Mouse (Mus musculus) monocyte, adult 59 days (primary cell): ENCODE measurements around the gene Gm49354. TPM values are rescaled to one million over a fixed set of nuclear protein-coding genes. Genes with fewer than 3 reads are reported as not detected.

ENCODE experiments used
- total RNA-seq, 2 experiments: library from RNA; stranded (reverse); gene quantifications; one replicate each; pipeline ENCODE4 v1.2.4; 2023

Gm49354 gene
- not detected for total RNA-seq

GRCm38 (mm10) chr13:59782145-59782544 lies at the start of gene Gm49354:
Gene Gm49354 (minus strand): TSS chr13:59782245.

DNA sequence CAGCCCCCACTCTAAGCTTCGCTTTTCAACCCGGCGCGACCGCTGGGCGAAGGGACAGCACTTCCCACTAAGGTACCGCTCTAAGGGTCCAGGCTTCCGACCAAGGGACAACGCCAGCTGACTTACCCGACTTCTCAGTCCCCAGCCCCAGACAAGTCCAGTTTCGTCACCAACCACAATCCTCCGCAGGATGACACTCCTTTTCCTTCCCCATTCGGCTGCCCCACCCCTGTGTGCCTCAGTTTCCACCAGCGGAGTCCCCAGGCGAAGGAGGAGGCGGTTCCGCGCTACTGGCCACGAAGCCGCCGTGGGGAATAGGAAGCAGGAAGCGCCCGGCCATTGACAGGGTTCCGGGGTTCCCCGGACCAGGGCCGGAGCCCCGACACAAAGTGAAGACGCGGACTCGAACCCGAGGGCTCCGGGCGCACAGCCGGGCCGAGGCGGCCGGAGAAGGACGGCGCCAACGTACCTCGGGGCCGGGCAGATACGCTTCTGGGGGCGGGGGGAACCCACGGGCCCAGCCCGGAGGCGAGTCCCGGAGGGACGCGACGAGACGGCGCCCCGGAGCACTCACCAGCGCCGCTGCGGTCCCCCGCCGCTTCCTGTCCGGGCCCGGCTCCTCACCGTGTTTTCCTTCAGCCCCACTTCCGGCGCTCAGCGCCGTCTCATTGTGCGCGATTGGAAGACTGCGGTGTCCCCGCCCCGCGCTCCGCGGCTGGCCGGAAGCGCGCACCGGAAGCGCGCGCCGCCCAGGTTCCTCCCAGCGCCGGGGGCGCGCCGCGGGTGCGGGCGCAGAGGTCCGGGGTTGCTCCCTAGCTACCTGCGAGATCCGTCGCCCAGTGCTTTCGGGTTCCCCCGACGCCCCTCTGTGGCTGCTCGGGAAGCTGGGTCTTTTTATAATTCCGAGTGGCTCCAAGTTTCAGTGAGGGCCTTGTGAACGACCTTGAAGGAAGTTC lies 40.7 kb upstream of the Gm49354 start, which contains the start of gene Tut7:
Gene Tut7, minus strand, starts transcription at position 641 of the 956 bp plus-strand sequence.

GRCm38 (mm10) chr13:59769296-59770163 lies 12.5 kb downstream of the Gm49354 start, which contains the start of gene Isca1:
Gene Isca1 (minus strand): TSS chr13:59769810.

DNA sequence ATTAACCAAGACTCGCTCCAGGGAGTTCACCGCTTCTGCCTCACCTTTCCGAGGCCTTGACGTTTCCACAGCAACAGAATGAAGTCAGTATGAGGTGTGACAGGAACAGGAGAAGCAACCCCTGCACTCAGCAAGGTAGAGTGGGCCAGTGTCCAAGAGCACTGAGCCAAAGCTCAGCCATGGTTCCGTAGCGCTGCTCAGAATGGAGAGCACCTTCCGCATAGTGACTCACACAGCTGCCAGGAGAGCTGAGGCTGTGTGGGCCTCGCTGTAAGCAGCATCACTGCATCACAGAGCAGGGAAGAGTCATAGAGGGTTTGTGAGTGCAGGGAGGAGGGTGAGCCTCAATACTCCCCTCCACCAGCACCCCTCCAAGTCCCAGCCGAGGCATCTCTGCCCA lies 35.3 kb downstream of the Gm49354 start, which contains the start of gene 1700014D04Rik:
Gene 1700014D04Rik, minus strand, starts transcription at position 42 of the 400 bp plus-strand sequence.

DNA sequence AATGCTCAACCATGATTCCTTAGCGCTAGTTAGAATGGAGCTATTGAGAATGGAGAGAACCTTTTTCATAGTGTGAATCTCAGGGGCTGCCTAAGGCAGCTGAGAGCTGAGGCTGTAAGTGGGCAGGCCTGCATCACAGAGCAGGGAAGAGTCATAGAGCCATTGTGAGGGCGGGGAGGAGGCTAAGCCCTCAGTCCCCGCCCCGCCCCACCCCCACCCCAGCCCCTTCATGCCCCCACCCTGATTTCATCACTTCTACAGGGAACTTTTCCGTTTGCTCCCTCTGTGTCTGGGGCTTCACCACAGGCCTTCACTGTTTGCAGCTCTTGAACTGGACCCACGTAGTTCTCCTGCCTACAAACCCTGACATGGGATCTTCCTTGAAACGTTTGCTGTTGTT lies 50.4 kb downstream of the Gm49354 start, which contains the start of gene Spata31d1d:
Gene Spata31d1d, minus strand, starts transcription at position 101 of the 400 bp plus-strand sequence.

GRCm38 (mm10) chr13:59711984-59712383 lies 70.1 kb downstream of the Gm49354 start, which contains the start of gene Spata31d1b:
Gene Spata31d1b (plus strand): TSS chr13:59712284.

GRCm38 (mm10) chr13:59710230-59710629 lies 71.8 kb downstream of the Gm49354 start, which contains the start of gene Spata31d1a:
Gene Spata31d1a (minus strand): TSS chr13:59710330.

Other genes with a start within 250 kb of the Gm49354 start
- gene Agtpbp1, start 197.0 kb downstream of the Gm49354 start, total RNA-seq, result 10 to 100 TPM; 48.6 to 49.2 TPM
- gene Naa35, start 197.0 kb downstream of the Gm49354 start, total RNA-seq, result 10 to 100 TPM; 33.0 to 39.0 TPM
- 10 to 100 TPM; 23.0 to 24.1 TPM for gene Golm1, start 106.4 kb downstream of the Gm49354 start, total RNA-seq
- not detected for gene 4921517D22Rik, start 88.1 kb downstream of the Gm49354 start, total RNA-seq
- gene Spata31d1a, start 71.9 kb downstream of the Gm49354 start, total RNA-seq, result not detected
- not detected for gene Spata31d1b, start 70.0 kb downstream of the Gm49354 start, total RNA-seq
- gene Spata31d1d, start 50.5 kb downstream of the Gm49354 start, total RNA-seq, result not detected
- not detected for gene 1700014D04Rik, start 35.5 kb downstream of the Gm49354 start, total RNA-seq
- gene Isca1, start 12.4 kb downstream of the Gm49354 start, total RNA-seq, result 10 to 100 TPM; 45.0 to 49.7 TPM
- gene Tut7, start 40.9 kb upstream of the Gm49354 start, total RNA-seq, result 100 to 1,000 TPM; 254 to 268 TPM